8 mouse cellular contexts compared by ENCODE assay signal in genomic region chr11:30198091-30198675, GRCm38 (mm10).
DNase-seq lines count a peak whose midpoint lies in the region; ATAC-seq and TF ChIP-seq lines count a peak whose summit lies in the region.

No protein-coding gene starts in this region.

- peak; percentile 89 for ATAC-seq in lung, embryonic 16.5 days (ENCODE audit: low read depth)

- H3K4me3 ChIP-seq in left cerebral cortex, adult 2 months = peak overlapping the region; percentile 33
- H3K4me3 ChIP-seq in kidney, adult 2 months (ENCODE audit: insufficient read depth, low read depth, low read length) = peak overlapping the region; percentile 53
- H3K4me3 ChIP-seq in lung, embryonic 16.5 days (ENCODE audit: low read length) = peak overlapping the region; percentile 49
- peak overlapping the region; percentile 39 for H3K4me3 ChIP-seq in olfactory bulb, adult 2 months (ENCODE audit: insufficient read depth, low read depth, low read length)

- H3K36me3 ChIP-seq in kidney, adult 2 months (ENCODE audit: control insufficient read depth, insufficient read depth, low read length) = no peaks in the 10 kb centered on the region
- H3K36me3 ChIP-seq in lung, embryonic 16.5 days (ENCODE audit: control insufficient read depth, insufficient read depth, low read length) = peaks cover 5% of the 10 kb centered on the region; the same call in 1 of the 2 replicates

- peak overlapping the region; percentile 66 for H3K4me2 ChIP-seq in lung, embryonic 16.5 days (ENCODE audit: low read depth, low read length)

- intact Hi-C loops in left cerebral cortex, adult 2 months (cut with DNase I) = no loop called here

- H3K9ac ChIP-seq in lung, embryonic 16.5 days (ENCODE audit: low read length) = peak overlapping the region; percentile 65

- peaks cover 28% of the 10 kb centered on the region for H3K4me1 ChIP-seq in kidney, adult 2 months (ENCODE audit: control insufficient read depth, insufficient read depth, low read length)
- H3K4me1 ChIP-seq in lung, embryonic 16.5 days (replicated peaks; ENCODE audit: control insufficient read depth, insufficient read depth, low read length) = peaks cover 29% of the 10 kb centered on the region
- peaks cover 14% of the 10 kb centered on the region for H3K4me1 ChIP-seq in olfactory bulb, adult 2 months (ENCODE audit: control insufficient read depth, insufficient read depth, low read length)

- H3K9me3 ChIP-seq in lung, embryonic 16.5 days (ENCODE audit: control insufficient read depth, low read length) = no peaks in the 10 kb centered on the region

- H3K27ac ChIP-seq in left cerebral cortex, adult 2 months = peak overlapping the region; percentile 29
- peak overlapping the region; percentile 90 for H3K27ac ChIP-seq in kidney, adult 2 months (ENCODE audit: insufficient read depth, low read depth, low read length)
- peak overlapping the region; percentile 89 for H3K27ac ChIP-seq in lung, embryonic 16.5 days (ENCODE audit: low read length)
- H3K27ac ChIP-seq in olfactory bulb, adult 2 months (ENCODE audit: insufficient read depth, low read depth, low read length) = no peak overlapping the region

- 2% methylated on average over 34 of the region's 34 CpGs for WGBS in kidney, adult 2 months
- 2% methylated on average over 34 of the region's 34 CpGs for WGBS in lung, embryonic 16.5 days
- WGBS in olfactory bulb, adult 2 months = 9% methylated on average over 34 of the region's 34 CpGs

- no peak for TF ChIP-seq POLR2A in kidney, adult 2 months (IDR thresholded peaks at IDR 0.05; ENCODE audit: low read depth, low read length)
- TF ChIP-seq POLR2A in olfactory bulb, adult 2 months (IDR thresholded peaks at IDR 0.05; ENCODE audit: insufficient read depth, low read depth, low read length) = no peak

- peak; percentile 22 to 32 for DNase-seq in left cerebral cortex, adult 2 months (ENCODE audit: extremely low spot score in 1 of 2, low spot score in 2 of 2)
- DNase-seq in left cerebral cortex, adult 8-10 months (ENCODE audit: low spot score in 2 of 2) = no peak
- DNase-seq in embryo, embryonic 10.5 days (ENCODE audit: low spot score) = peak; percentile 90
- peak; percentile 51 to 55 for DNase-seq in heart, adult 9 months (ENCODE audit: low spot score in 2 of 2)
- peak; percentile 87 for DNase-seq in kidney, adult 2 months
- peak; percentile 86 to 87 for DNase-seq in thymus, postnatal 10 days (ENCODE audit: low spot score in 2 of 2)

- no peak; the same call in 1 of the 2 replicates for TF ChIP-seq CTCF in left cerebral cortex, adult 2 months (IDR thresholded peaks at IDR 0.05)
- 0 out of 2 replicates have a peak, but pooled peaks have one; percentile 9 for TF ChIP-seq CTCF in kidney, adult 2 months (conservative IDR thresholded peaks at IDR 0.05; ENCODE audit: insufficient read depth, insufficient read length, low read depth, low read length)
- TF ChIP-seq CTCF in olfactory bulb, adult 2 months (IDR thresholded peaks at IDR 0.05; ENCODE audit: insufficient read depth, low read depth, low read length) = no peak

- no peaks in the 10 kb centered on the region for H3K27me3 ChIP-seq in kidney, adult 2 months (replicated peaks; ENCODE audit: control insufficient read depth, insufficient read depth, low read length)
- no peaks in the 10 kb centered on the region for H3K27me3 ChIP-seq in lung, embryonic 16.5 days (ENCODE audit: control insufficient read depth, insufficient read depth, low read depth, low read length)

Comparison
In these comparisons a context has a peak if more than half of its experiments do, and no peak if none do; other contexts are left out.
1. DNase-seq: peak in left cerebral cortex, adult 2 months (2 of 2), embryo, embryonic 10.5 days (single experiment), heart, adult 9 months (2 of 2), kidney, adult 2 months (single experiment) and thymus, postnatal 10 days (2 of 2); none in left cerebral cortex, adult 8-10 months (0 of 2).
2. Peak in every context shown above with its lines, with median percentiles within 50 percentile points of each other: H3K4me3 ChIP-seq.